Mouse (Mus musculus): ENCODE measurements around the gene Cd93.

GRCm38 (mm10) chr2:148446446-148446845, 3.1 kb upstream of the Cd93 start:
- TF ChIP-seq POLR2A (IDR thresholded peaks at IDR 0.05; ENCODE audit: borderline replicate concordance, control insufficient read depth, low read depth, low read length) (no peak), CTCF (IDR thresholded peaks at IDR 0.05; ENCODE audit: control insufficient read depth, insufficient read depth, low read length) (no peak)

All from bone marrow, adult 2 months (tissue).